Mouse (Mus musculus) bone marrow macrophage, adult 2 months (primary cell): Measurements from ENCODE around the gene Ccdc86. TPM values are rescaled to one million over a fixed set of nuclear protein-coding genes. Genes with fewer than 3 reads are reported as not detected.

Experiments used
- H3K27ac ChIP-seq: 2 replicates; pipeline ENCODE4 v1.5.1; 2012; ENCODE audit warnings: low read depth, low read length; ENCODE audit not compliant: insufficient read depth
- H3K4me1 ChIP-seq: 2 replicates; pipeline ENCODE4 v1.6.1; 2012; ENCODE audit warnings: low read length; ENCODE audit not compliant: control insufficient read depth, insufficient read depth
- H3K4me3 ChIP-seq: 2 replicates; pipeline ENCODE4 v1.5.1; 2012; ENCODE audit warnings: mild to moderate bottlenecking, low read length, moderate library complexity; ENCODE audit not compliant: insufficient read depth
- CTCF ChIP-seq: IDR thresholded peaks from 2 replicates; pipeline ENCODE4 v1.5.1; 2012; ENCODE audit warnings: low read depth, mild to moderate bottlenecking, low read length, moderate library complexity
- POLR2A ChIP-seq: IDR thresholded peaks from 2 replicates; pipeline ENCODE4 v1.6.1; 2012; ENCODE audit warnings: mild to moderate bottlenecking, low read depth, low read length, borderline replicate concordance
- polyA plus RNA-seq: library from polyadenylated mRNA; stranded (reverse); fragments of >200 nt; gene quantifications from 2 replicates; pipeline ENCODE4 v1.2.4, GENCODE M21; 2012; ENCODE audit not compliant: missing spikeins, insufficient read depth, insufficient read length

Gene Ccdc86
- polyA plus RNA-seq, 1 experiment, result 11.1 TPM

DNA sequence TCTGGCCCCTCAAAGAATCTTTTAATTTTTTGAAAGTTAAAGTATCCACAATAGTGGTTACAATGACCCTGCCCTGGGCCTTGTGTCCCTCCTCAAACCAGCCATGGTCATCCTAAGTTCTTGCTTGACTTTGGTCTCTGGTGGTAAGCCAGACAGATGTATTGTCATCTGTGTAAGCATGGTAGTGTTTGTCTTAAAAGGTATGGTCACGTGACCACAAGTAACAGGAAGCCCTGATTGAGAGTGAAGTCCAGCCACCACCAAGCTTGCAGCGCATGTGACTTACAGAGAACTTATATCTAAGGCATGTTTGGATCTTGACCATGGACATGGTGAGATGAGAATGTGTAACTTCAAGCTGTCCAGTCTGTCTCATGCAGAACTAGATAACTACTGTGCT lies 26.1 kb upstream of the Ccdc86 start:
- no peak for TF ChIP-seq POLR2A
- TF ChIP-seq CTCF, result no peak
- Histone ChIP-seq H3K4me3 (no peak overlapping the region), H3K27ac (no peak overlapping the region), H3K4me1 (peaks cover 6% of the 10 kb centered on the region)

DNA sequence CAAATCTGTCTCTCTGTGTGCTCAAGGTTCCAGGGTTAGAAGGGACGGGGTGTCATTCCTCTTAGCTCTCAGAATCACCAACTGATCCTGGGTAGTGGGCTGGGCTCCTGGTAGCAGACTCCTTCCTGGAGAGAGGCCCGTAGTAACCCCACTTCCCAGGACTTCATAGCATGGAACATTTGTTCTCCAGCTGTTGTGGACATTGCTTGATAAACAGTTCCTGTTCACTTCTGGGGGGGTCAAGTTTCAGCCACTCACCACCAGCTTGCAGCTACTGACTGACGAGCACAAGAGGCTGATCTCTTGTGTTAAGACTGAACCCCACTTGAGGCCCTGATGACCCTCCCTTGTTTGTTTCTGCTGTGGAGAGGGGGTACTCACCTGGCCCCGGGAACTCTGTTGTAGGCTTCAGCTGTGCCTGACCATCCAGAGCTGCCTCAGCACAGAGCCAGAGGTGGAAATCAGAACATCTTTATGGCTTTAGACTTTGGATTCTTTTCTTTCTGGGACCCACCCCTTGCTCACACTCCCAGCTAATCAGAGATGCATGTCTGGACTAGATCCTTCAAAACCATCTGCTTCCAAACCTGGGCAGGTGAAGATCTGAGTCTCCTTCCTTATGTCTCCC lies 25.3 kb upstream of the Ccdc86 start, which contains the start of gene Ms4a10:
TSS of gene Ms4a10 (minus strand) at position 433 of the 628 bp plus-strand sequence.
- H3K4me1 ChIP-seq, result peaks cover 3% of the 10 kb centered on the region; the same call in 1 of the 2 replicates
- no peak for TF ChIP-seq POLR2A
- TF ChIP-seq CTCF, result no peak
- H3K4me3 ChIP-seq, result no peak within 1 kb of the TSS
- no peak within 1 kb of the TSS for H3K27ac ChIP-seq

DNA sequence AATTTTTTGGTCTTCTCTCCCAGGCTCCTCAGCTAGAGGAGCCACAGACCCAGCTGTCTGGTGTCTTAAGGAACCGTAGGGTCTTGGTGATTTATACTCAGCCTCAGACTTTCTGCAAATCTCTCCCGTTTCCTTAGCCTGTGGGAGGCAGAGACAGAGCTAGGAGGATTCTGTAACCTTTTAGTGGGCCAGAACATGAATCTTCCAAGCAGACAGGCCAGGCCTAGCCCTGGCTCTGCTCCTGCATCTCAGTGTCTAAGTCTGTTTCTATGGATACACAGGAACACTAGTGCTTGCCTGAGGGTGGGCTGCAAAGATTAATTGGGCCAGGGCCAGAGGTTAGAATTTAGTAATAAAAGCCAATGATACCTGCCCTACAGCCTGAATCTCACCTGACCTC lies 24.1 kb upstream of the Ccdc86 start:
- TF ChIP-seq POLR2A, result no peak
- no peak for TF ChIP-seq CTCF
- H3K4me1 ChIP-seq, result no peaks in the 10 kb centered on the region
- H3K4me3 ChIP-seq, result no peak overlapping the region
- no peak overlapping the region for H3K27ac ChIP-seq

DNA sequence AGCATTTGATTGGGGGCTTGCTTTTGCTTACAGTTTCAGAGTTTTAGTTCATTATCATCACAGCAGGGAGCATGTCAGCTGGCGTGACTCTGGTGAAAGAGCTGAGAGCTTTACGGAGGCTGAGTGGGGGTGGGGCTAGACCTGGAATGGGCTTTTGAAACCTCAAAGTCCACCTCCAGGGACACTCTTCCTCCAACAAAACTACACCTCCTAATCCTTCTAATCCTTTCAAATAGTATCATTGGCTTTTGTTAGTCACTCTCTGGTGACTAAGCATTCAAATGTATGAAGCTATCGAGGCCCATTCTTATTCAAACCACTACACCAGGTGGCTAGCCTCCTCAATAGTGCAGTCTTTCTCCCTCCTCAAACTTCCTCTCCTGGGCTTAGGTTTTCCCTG lies 23.6 kb upstream of the Ccdc86 start:
- Histone ChIP-seq H3K4me1 (no peaks in the 10 kb centered on the region), H3K27ac (no peak overlapping the region), H3K4me3 (no peak overlapping the region)
- TF ChIP-seq CTCF, result no peak
- TF ChIP-seq POLR2A, result no peak

DNA sequence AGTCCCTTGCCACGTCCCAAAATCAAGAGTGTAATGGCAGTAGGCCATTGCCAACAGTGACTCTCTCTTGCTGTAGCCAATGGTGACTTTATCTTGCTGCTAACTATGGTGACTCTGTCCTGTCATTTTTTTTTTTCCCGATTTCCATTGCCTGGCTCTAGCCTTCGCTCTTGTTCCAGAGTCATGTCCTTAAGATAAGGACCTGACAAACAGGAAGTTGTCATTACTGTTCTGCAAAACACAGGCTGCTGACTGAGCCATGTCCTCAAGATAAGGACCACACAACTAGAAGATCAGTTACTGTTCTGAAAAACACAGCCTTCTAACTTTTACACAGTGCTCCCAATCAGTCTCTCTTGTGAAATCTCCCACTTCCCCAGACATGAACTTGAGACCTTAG lies 21.4 kb upstream of the Ccdc86 start:
- TF ChIP-seq CTCF (no peak), POLR2A (no peak)
- H3K4me1 ChIP-seq, result no peaks in the 10 kb centered on the region
- H3K27ac ChIP-seq, result no peak overlapping the region
- H3K4me3 ChIP-seq, result no peak overlapping the region

DNA sequence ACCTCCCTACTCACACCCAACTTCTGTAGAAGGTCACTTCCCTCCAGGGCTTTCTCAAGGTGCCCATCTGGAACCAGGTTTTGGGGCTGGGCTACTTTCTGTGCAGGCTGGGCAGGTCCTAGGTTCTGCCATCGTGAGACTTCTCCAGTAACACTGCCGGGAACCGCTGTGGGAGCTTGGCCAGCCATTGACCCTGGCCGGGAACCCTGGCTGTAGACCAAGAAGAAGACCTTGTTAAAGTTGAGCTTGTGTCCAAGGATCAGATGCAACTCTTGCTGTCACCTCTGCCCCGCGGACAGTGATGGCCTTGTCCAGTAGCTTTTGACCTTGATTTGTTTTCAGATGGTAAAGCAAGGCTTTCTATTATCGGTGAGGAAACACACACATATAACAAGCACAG lies 19.5 kb upstream of the Ccdc86 start:
- TF ChIP-seq POLR2A (no peak), CTCF (no peak)
- no peaks in the 10 kb centered on the region for H3K4me1 ChIP-seq
- H3K4me3 ChIP-seq, result no peak overlapping the region
- H3K27ac ChIP-seq, result no peak overlapping the region

DNA sequence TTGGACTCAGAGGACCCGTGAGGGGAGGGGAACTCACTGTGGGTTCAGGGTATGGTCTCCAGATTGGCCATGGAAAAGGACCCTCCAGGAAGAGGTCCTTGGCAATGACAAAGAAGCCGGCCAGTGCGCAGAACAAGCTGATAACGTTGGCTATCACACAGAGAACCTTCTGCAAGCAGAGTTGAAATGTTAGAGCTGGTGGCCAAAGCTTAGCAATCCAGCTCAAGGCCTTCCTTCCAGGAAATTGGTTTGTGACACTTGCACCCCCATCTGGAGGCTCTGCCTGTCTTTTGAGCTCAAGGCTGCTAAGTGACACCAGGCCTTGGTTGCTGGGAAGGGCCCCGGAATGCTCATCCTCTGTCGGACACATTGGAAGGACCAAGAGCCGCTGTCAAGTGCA lies 16.7 kb upstream of the Ccdc86 start:
- Histone ChIP-seq H3K4me1 (no peaks in the 10 kb centered on the region), H3K27ac (no peak overlapping the region), H3K4me3 (no peak overlapping the region)
- TF ChIP-seq CTCF, result no peak
- no peak for TF ChIP-seq POLR2A

DNA sequence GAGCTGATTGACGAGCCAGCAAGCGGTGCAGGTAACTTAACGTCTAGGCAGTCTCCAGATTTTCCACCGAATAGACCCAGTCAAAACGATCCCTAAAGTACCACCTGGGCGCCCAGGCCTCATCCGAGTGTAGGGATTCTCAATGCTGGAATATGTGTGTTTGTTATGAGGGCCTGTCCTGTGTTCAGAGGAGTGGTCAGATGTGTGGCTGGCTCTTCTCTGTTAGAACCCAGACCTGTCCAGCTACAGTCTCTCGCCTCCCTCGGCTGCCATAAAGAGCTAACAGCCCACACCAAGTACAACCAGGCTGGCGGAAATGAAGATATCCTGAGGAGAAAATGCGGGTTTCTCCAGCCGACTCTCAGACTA lies 10.9 kb upstream of the Ccdc86 start:
- no peak overlapping the region for H3K27ac ChIP-seq
- TF ChIP-seq POLR2A, result no peak
- TF ChIP-seq CTCF, result no peak
- no peak overlapping the region for H3K4me3 ChIP-seq
- H3K4me1 ChIP-seq, result peaks cover 3% of the 10 kb centered on the region; the same call in 1 of the 2 replicates

DNA sequence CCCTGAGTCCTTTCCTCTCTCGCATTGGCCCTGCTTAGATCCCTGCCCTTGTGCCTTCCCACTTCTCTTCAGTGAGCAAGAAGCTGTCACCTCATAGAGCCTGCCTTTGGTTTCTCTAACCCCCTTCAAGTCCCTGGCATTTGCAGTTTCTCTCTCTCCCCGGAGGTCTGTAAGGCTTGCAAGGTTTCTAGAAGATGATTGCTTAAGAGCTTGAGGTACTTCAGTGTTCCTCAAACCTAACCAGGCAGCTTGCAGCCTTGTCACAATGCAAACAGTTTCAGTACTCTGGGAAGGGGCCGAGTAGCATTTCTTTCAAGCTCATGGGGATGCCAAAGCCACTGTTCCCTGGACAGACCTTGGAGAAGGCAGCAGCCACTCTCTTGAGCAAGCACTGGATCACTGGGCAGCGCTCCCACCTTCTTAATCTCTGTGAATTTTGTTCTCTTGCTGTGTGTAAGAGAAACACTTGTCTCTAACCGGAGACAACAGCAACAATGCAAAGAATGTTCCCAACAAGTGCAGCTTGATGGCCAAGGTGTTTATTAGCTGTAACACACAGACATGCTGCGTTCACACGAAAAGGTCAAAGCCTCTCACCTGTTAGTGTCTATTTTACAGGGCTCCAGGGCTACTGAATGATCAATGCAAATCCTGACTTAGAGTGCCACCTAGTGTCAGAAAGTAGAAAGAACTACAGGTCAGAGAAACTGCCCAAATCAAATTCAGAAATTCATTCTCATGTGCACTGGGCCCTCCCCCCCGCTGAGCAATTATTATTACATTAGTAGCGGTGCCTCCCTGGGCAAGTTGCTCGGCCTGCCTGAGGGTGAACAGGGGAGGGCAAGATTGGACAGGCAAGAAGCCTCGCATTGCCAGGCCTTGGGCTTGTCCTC lies 10.3 kb upstream of the Ccdc86 start:
- no peak for TF ChIP-seq POLR2A
- no peak for TF ChIP-seq CTCF
- no peak overlapping the region for H3K4me3 ChIP-seq
- H3K4me1 ChIP-seq, result peaks cover 3% of the 10 kb centered on the region; the same call in 1 of the 2 replicates
- no peak overlapping the region for H3K27ac ChIP-seq

DNA sequence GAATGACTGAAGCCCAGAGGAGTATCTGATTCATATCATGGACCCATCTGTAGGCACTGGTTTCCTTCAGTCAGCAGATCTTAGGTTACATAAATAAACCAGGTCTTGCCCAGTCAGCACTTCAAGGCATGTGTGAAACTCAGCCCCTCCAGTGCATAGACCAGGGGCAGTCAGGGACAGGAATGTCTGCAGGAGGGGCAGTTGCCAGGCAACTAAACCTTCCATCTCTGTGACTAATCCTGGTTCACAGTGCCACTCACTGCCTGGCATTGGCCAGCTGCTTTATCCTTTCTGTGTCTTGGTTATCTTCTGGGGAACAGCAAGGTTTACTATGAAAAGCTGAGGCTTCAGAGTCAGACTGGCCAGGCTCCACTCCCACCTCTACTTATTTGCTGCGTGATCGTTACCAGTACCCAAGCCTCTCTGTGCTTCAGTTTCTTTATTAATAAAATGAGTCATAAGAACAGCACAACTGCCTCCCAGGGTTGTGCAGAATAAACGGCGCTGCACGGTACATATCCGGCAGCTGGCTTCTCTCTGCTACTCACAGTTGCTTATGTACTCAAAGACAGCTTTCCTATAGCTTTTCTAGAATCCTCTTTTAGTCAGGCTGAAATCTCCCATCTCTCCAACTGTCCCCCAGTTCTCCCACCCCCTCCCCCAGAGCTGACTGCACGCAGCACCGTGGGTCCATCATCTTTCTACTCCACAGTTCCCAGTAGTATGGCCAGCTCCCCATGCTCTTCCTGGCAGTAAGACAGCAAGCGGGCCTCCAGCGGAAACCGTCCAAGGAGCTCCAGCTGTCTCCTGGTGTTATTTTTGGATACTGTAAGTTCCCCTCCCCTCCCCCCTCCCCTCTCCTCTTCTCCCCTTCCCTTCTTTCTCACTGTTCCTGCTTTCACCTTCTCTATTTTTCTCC lies 3.2 kb upstream of the Ccdc86 start:
- H3K27ac ChIP-seq, result peak overlapping the region; percentile 43

More for the DNA sequence above, 3.2 kb upstream of the Ccdc86 start:
- Histone ChIP-seq H3K4me3 (no peak overlapping the region), H3K4me1 (peaks cover 28% of the 10 kb centered on the region)
- no peak for TF ChIP-seq POLR2A
- no peak for TF ChIP-seq CTCF
